Mouse (Mus musculus) G1E (cell line): ENCODE measurements around the gene Ddah1. TPM values are rescaled to one million over a fixed set of nuclear protein-coding genes. Genes with fewer than 3 reads are reported as not detected.

ENCODE experiments used
- ATAC-seq: 2 replicates; pipeline ENCODE4 v1.8.0; 2016; ENCODE audit warnings: mild to moderate bottlenecking; ENCODE audit not compliant: insufficient number of reproducible peaks, poor library complexity, low FRiP score, severe bottlenecking; ENCODE audit errors: extremely low read depth
- DNase-seq: peaks from one replicate; pipeline ENCODE4 v3.0.0; 2012; ENCODE audit warnings: low spot score
- H3K27me3 ChIP-seq: 2 replicates; pipeline ENCODE4 v1.6.1; 2012; ENCODE audit warnings: mild to moderate bottlenecking, low read length, inconsistent platforms; ENCODE audit not compliant: insufficient read depth
- H3K36me3 ChIP-seq: replicated peaks from 2 replicates; pipeline ENCODE3; 2012; ENCODE audit warnings: mild to moderate bottlenecking, inconsistent platforms
- H3K4me1 ChIP-seq: 2 replicates; pipeline ENCODE4 v1.6.1; 2012; ENCODE audit warnings: low read depth, low read length, inconsistent platforms, mixed read lengths; ENCODE audit not compliant: insufficient read depth
- H3K4me3 ChIP-seq: 2 replicates; pipeline ENCODE4 v1.5.1; 2012; ENCODE audit warnings: low read depth, mild to moderate bottlenecking, inconsistent platforms, low read length, moderate library complexity, mixed read lengths
- H3K9me3 ChIP-seq: replicated peaks from 2 replicates; pipeline ENCODE4 v1.6.1; 2012; ENCODE audit warnings: inconsistent platforms
- CTCF ChIP-seq: IDR thresholded peaks from 2 replicates; pipeline ENCODE4 v1.5.1; 2012; ENCODE audit warnings: low read depth, low read length, inconsistent platforms, mixed read lengths
- GATA1 ChIP-seq: IDR thresholded peaks from 2 replicates; pipeline ENCODE4 v1.6.1; 2012; ENCODE audit warnings: borderline replicate concordance, low read length, inconsistent platforms, mixed read lengths
- GATA2 ChIP-seq: IDR thresholded peaks from 2 replicates; pipeline ENCODE4 v1.6.1; 2012; ENCODE audit warnings: low read depth, low read length, inconsistent platforms, borderline replicate concordance
- POLR2AphosphoS5 ChIP-seq: IDR thresholded peaks from 2 replicates; pipeline ENCODE4 v1.6.1; 2012; ENCODE audit warnings: low read depth, low read length, inconsistent platforms; ENCODE audit not compliant: insufficient replicate concordance
- TAL1 ChIP-seq: conservative IDR thresholded peaks from 2 replicates; pipeline ENCODE4 v1.6.1; 2012; ENCODE audit warnings: low read depth, low read length, inconsistent platforms, mixed read lengths
- polyA plus RNA-seq: library from polyadenylated mRNA; stranded (reverse); fragments of >175 nt; gene quantifications from 2 replicates; pipeline ENCODE4 v1.2.3, GENCODE M21; 2012
- total RNA-seq, 2 experiments: library from RNA; stranded (forward) in 1 of 2; stranded (reverse) in 1 of 2; fragments of 200-1000 nt in 1 of 2; fragments of >200 nt in 1 of 2; fragmentation: Nextera tagmentation in 1 of 2; gene quantifications; 2 replicates each; pipeline ENCODE4 v1.2.3; 2014 to 2017

The Ddah1 gene
- total and polyA plus RNA-seq, 3 experiments = 0.16 TPM; not detected in 2

GRCm38 (mm10) chr3:145730092-145730491, 28.4 kb upstream of the Ddah1 start:
- TF ChIP-seq TAL1 (no peak), GATA1 (no peak), CTCF (no peak), POLR2AphosphoS5 (no peak), GATA2 (no peak)
- no peak for ATAC-seq
- no peak for DNase-seq
- Histone ChIP-seq H3K27me3 (no peaks in the 10 kb centered on the region), H3K4me1 (no peaks in the 10 kb centered on the region), H3K9me3 (peaks cover 43% of the 10 kb centered on the region), H3K4me3 (no peak overlapping the region), H3K36me3 (no peaks in the 10 kb centered on the region)

GRCm38 (mm10) chr3:145734857-145735256, 23.6 kb upstream of the Ddah1 start:
- Histone ChIP-seq H3K36me3 (no peaks in the 10 kb centered on the region), H3K27me3 (no peaks in the 10 kb centered on the region), H3K4me1 (no peaks in the 10 kb centered on the region), H3K4me3 (no peak overlapping the region), H3K9me3 (peaks cover 35% of the 10 kb centered on the region)
- TF ChIP-seq GATA2 (no peak), CTCF (no peak), TAL1 (no peak), GATA1 (no peak), POLR2AphosphoS5 (no peak)
- no peak for ATAC-seq
- DNase-seq = no peak

GRCm38 (mm10) chr3:145736562-145736961, 21.9 kb upstream of the Ddah1 start:
- Histone ChIP-seq H3K27me3 (no peaks in the 10 kb centered on the region), H3K4me3 (no peak overlapping the region)
- TF ChIP-seq GATA2 (no peak), GATA1 (no peak), POLR2AphosphoS5 (no peak), CTCF (no peak), TAL1 (no peak)

DNA sequence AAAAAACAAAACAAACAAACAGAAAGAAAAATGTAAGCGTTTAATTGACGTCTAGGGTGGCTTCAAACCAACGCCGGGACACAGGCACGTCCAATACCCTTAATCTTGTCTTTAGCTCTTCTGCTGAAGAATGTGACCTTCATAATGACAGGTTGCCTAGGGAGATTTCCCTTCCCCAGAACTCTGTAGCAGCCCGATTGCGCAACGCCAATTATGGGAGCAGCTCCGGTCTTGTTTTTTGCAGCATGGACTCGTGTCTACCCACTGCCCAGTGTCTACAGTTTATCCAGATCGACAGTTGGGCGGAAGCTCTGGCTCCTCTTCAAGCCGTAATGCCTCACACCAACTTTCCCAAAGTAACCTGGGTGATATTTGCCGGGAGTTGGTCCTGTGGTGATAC, 19.8 kb upstream of the Ddah1 start:
- TF ChIP-seq GATA1 (no peak), TAL1 (no peak), POLR2AphosphoS5 (no peak), CTCF (no peak), GATA2 (no peak)
- ATAC-seq = no peak

More at GRCm38 (mm10) chr3:145736562-145736961, 21.9 kb upstream of the Ddah1 start:
- ATAC-seq (no peak), DNase-seq (no peak)
- Histone ChIP-seq H3K36me3 (no peaks in the 10 kb centered on the region), H3K9me3 (peaks cover 37% of the 10 kb centered on the region), H3K4me1 (no peaks in the 10 kb centered on the region)

DNA sequence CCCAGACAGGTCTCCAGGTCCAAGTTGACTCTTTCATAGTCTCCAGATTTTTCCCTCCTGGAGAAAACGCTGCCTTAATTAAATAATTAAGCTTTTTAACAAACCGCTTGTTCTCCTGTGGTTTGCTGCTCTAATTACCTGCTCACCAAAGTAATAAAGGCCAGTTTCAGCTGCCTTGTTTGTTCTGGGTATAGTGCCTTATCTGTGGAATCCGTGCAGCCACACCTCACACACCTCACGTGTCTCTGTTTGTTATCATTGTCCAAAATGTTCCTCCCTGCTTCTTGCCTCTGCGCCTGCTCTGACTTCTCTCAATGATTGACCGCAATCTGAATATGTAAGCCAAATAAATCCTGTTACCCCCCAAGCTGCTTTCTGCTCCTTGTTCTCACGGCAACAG, 18.6 kb upstream of the Ddah1 start:
- no peaks in the 10 kb centered on the region for H3K4me1 ChIP-seq
- DNase-seq (no peak), ATAC-seq (no peak)
- TF ChIP-seq POLR2AphosphoS5 = no peak
- no peak for TF ChIP-seq GATA2
- TF ChIP-seq GATA1 = no peak
- no peak for TF ChIP-seq TAL1
- TF ChIP-seq CTCF = no peak
- H3K4me3 ChIP-seq = no peak overlapping the region
- H3K36me3 ChIP-seq = no peaks in the 10 kb centered on the region
- H3K27me3 ChIP-seq = no peaks in the 10 kb centered on the region
- H3K9me3 ChIP-seq = peaks cover 34% of the 10 kb centered on the region

More for the DNA sequence above, 19.8 kb upstream of the Ddah1 start:
- no peaks in the 10 kb centered on the region for H3K4me1 ChIP-seq
- DNase-seq = no peak
- no peaks in the 10 kb centered on the region for H3K36me3 ChIP-seq
- H3K27me3 ChIP-seq = no peaks in the 10 kb centered on the region
- peaks cover 42% of the 10 kb centered on the region for H3K9me3 ChIP-seq
- H3K4me3 ChIP-seq = no peak overlapping the region

DNA sequence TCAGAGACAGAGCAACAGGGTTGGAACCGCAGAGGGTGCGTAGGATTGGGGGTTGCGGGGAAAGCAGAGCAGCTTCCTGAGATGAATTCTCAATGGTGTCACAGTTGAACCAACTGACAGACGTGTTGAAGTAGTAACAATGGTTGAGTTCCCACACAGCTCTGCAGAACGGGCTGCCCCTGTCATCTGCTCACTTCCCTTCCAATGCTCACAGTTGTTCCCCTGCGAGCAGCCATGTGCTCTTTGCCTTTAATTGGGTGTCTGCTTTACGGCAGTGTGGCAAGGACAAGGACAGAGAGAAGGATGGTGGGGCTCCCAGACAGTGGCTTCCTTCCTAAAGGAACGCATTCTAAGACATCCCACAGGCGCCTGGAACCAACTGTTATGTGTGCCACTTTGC, 15.4 kb upstream of the Ddah1 start:
- Histone ChIP-seq H3K4me3 (no peak overlapping the region), H3K27me3 (no peaks in the 10 kb centered on the region), H3K36me3 (no peaks in the 10 kb centered on the region), H3K9me3 (peaks cover 32% of the 10 kb centered on the region), H3K4me1 (no peaks in the 10 kb centered on the region)
- ATAC-seq = no peak
- no peak for TF ChIP-seq GATA2
- no peak for TF ChIP-seq CTCF
- TF ChIP-seq GATA1 = no peak
- no peak for TF ChIP-seq POLR2AphosphoS5
- no peak for TF ChIP-seq TAL1
- no peak for DNase-seq
